Mouse (Mus musculus): ENCODE results near the gene Usp40. TPM values are rescaled to one million over a fixed set of nuclear protein-coding genes. Genes with fewer than 3 reads are reported as not detected.

Gene Usp40
- polyA plus RNA-seq, 1 experiment, result 0.68 TPM

DNA sequence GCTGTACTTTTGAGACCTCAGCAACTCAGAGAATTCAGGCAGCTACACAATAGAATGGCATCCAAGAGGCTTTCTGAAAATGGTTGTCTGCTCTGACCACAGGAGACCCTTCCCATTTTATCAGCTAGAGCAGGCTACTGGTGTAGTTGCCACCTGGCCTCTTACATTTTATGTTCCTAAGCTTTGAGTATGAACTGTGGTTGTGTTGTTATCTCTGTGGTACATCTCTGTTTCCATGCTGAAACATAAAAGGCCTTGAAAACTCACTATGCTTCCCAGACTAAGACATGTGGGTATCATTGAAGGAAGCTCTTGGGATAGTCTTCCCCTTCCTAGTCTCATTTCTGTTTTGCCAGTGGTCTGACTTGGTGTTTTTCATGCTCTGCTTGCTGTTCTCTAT lies 106.2 kb downstream of the Usp40 start:
- no peak overlapping the region for H3K4me3 ChIP-seq (replicated peaks)
- no peaks in the 10 kb centered on the region for H3K27me3 ChIP-seq (replicated peaks)
- no peak for TF ChIP-seq FLI1 (IDR thresholded peaks at IDR 0.05; ENCODE audit: low read length)
- no peak; the same call in 2 of the 3 replicates for TF ChIP-seq GATA1 (IDR thresholded peaks at IDR 0.05; ENCODE audit: borderline replicate concordance, low read length)
- H3K36me3 ChIP-seq (replicated peaks; ENCODE audit: low read length), result peaks cover 64% of the 10 kb centered on the region
- no peaks in the 10 kb centered on the region for H3K9me3 ChIP-seq
- H3K4me1 ChIP-seq, result peaks cover 76% of the 10 kb centered on the region

DNA sequence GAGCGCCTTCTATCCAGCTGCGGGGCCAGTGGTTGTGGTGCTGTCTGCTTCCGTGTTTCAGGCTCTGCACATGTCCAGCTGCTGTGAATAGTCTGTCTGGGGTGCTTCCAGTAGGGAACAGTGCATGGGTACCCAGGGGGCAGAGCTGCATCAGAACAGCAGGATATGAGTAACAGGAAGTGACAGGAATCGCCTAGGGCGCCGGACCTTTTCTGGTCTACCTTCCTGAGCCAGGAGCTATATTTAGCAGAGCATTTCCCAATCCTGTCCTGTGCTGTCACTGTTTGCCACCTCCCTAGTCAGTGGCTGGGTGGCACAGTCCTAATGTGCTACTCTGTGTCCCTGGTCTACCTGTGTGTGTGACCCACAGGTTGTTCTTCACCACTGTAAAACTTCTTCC lies 107.4 kb downstream of the Usp40 start:
- Histone ChIP-seq H3K27me3 (replicated peaks) (no peaks in the 10 kb centered on the region), H3K4me1 (peaks cover 76% of the 10 kb centered on the region), H3K9me3 (no peaks in the 10 kb centered on the region), H3K36me3 (replicated peaks; ENCODE audit: low read length) (peaks cover 64% of the 10 kb centered on the region), H3K4me3 (replicated peaks) (peak overlapping the region; percentile 26)
- no peak for TF ChIP-seq FLI1 (IDR thresholded peaks at IDR 0.05; ENCODE audit: low read length)
- TF ChIP-seq GATA1 (IDR thresholded peaks at IDR 0.05; ENCODE audit: borderline replicate concordance, low read length), result no peak

DNA sequence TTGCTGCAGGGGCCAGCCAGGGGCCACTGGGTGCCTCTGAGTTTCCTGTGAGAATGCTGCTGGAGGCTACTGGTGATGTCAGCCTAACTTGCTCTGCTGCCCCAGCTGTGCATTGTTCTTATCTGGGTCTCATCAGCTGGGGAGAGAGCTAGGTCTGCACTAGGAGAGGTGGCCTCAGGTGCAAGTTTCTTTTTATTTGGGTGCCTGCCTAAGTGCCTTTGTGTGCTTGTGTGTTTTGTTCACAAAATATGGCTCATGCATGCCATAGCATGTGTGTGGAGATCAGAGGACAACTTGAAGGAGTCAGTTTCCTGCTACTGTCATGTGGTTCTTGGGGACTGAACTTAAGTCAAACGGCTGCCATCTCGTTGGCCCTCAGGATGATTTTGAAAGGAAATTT lies 108.7 kb downstream of the Usp40 start:
- Histone ChIP-seq H3K36me3 (replicated peaks; ENCODE audit: low read length) (peaks cover 76% of the 10 kb centered on the region), H3K4me3 (replicated peaks) (peak overlapping the region; percentile 71), H3K4me1 (peaks cover 86% of the 10 kb centered on the region), H3K27me3 (replicated peaks) (no peaks in the 10 kb centered on the region), H3K9me3 (no peaks in the 10 kb centered on the region)
- no peak for TF ChIP-seq FLI1 (IDR thresholded peaks at IDR 0.05; ENCODE audit: low read length)
- TF ChIP-seq GATA1 (IDR thresholded peaks at IDR 0.05; ENCODE audit: borderline replicate concordance, low read length), result no peak

DNA sequence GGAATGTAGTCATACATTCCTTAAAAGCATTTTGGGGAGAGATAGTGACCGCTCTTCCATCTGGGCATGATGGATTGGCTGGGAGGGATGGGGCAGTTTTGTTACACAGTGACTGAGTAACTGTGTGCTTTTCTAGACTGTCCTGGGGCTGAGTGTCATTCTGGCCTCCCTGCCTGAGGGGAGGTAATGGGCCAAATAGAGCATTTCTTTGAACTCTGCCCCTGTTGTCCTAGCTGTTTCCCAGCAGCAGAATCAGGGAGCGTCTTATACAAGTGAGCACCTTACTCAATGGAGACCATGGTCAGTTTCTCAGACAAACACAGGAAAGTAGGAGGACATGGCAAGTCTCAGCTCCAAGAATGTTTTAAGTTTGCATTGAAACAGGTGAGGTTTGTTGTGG lies 111.4 kb downstream of the Usp40 start:
- H3K27me3 ChIP-seq (replicated peaks), result no peaks in the 10 kb centered on the region
- no peak for TF ChIP-seq FLI1 (IDR thresholded peaks at IDR 0.05; ENCODE audit: low read length)
- TF ChIP-seq GATA1 (IDR thresholded peaks at IDR 0.05; ENCODE audit: borderline replicate concordance, low read length), result no peak
- H3K4me3 ChIP-seq (replicated peaks), result no peak overlapping the region
- H3K36me3 ChIP-seq (replicated peaks; ENCODE audit: low read length), result peaks cover 88% of the 10 kb centered on the region
- H3K9me3 ChIP-seq, result no peaks in the 10 kb centered on the region
- peaks cover 97% of the 10 kb centered on the region for H3K4me1 ChIP-seq

Other genes with a start within 250 kb of the Usp40 start
- gene Sag, start 204.9 kb downstream of the Usp40 start, polyA plus RNA-seq (2012; ENCODE audit: insufficient read depth, low replicate concordance), result not detected in 2 replicates
- 10.9 and 24.3 TPM in 2 replicates for gene Dgkd, start 155.3 kb downstream of the Usp40 start, polyA plus RNA-seq (2012; ENCODE audit: insufficient read depth, low replicate concordance)
- gene Ugt1a10, start 46.8 kb upstream of the Usp40 start, polyA plus RNA-seq (2012; ENCODE audit: insufficient read depth, low replicate concordance), result not detected in 2 replicates
- gene Ugt1a9, start 62.2 kb upstream of the Usp40 start, polyA plus RNA-seq (2012; ENCODE audit: insufficient read depth, low replicate concordance), result 0.77 TPM in 1 of 2 replicates, not detected in the other
- not detected in 2 replicates for gene Ugt1a8, start 79.3 kb upstream of the Usp40 start, polyA plus RNA-seq (2012; ENCODE audit: insufficient read depth, low replicate concordance)
- gene Ugt1a7c, start 86.5 kb upstream of the Usp40 start, polyA plus RNA-seq (2012; ENCODE audit: insufficient read depth, low replicate concordance), result 11.0 TPM in 1 of 2 replicates, not detected in the other
- gene Ugt1a6b, start 94.7 kb upstream of the Usp40 start, polyA plus RNA-seq (2012; ENCODE audit: insufficient read depth, low replicate concordance), result not detected in 2 replicates
- gene Ugt1a6a, start 126.3 kb upstream of the Usp40 start, polyA plus RNA-seq (2012; ENCODE audit: insufficient read depth, low replicate concordance), result not detected in 2 replicates
- gene Ugt1a5, start 157.5 kb upstream of the Usp40 start, polyA plus RNA-seq (2012; ENCODE audit: insufficient read depth, low replicate concordance), result 0.04 TPM in 1 of 2 replicates, not detected in the other
- gene Ugt1a2, start 192.1 kb upstream of the Usp40 start, polyA plus RNA-seq (2012; ENCODE audit: insufficient read depth, low replicate concordance), result not detected in 2 replicates
- not detected in 2 replicates for gene Dnajb3, start 197.2 kb upstream of the Usp40 start, polyA plus RNA-seq (2012; ENCODE audit: insufficient read depth, low replicate concordance)
- not detected in 2 replicates for gene Ugt1a1, start 203.4 kb upstream of the Usp40 start, polyA plus RNA-seq (2012; ENCODE audit: insufficient read depth, low replicate concordance)
- gene Mroh2a, start 218.4 kb upstream of the Usp40 start, polyA plus RNA-seq (2012; ENCODE audit: insufficient read depth, low replicate concordance), result not detected in 2 replicates

All from megakaryocyte, embryonic 14.5 days (primary cell).